Mouse (Mus musculus): Measurements from ENCODE around the gene Adamtsl2.

GRCm38 (mm10) chr2:27128990-27129389, 49.8 kb downstream of the Adamtsl2 start:
- TF ChIP-seq CTCF (IDR thresholded peaks at IDR 0.05; ENCODE audit: control insufficient read depth, insufficient read depth, low read length) (no peak), POLR2A (IDR thresholded peaks at IDR 0.05; ENCODE audit: borderline replicate concordance, control insufficient read depth, low read depth, low read length) (no peak)

Data from bone marrow, adult 2 months (tissue).